Mouse (Mus musculus): Measurements from ENCODE around the gene Ror1.

Ror1 gene

DNA sequence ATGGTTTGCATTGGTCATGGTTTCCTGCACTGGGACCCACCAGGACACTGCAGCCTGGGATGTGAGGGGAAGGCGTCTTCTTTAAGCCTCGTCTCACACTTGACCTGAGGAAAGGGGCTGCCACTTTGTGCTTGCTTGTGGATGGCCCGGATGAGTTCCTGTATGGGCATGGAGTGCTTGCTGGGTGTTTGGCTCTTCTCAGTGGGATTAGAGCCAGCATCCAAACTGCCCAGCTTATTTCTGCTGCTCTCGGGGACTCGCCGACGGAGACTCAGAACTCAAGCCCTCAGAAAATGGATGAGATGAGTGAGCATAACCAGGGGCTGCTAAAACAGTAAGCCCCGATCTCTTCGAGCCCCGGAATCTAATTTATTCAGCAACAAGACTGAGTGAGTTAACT lies 157.1 kb downstream of the Ror1 start:
- DNase-seq (ENCODE audit: low read depth) = no peak

DNA sequence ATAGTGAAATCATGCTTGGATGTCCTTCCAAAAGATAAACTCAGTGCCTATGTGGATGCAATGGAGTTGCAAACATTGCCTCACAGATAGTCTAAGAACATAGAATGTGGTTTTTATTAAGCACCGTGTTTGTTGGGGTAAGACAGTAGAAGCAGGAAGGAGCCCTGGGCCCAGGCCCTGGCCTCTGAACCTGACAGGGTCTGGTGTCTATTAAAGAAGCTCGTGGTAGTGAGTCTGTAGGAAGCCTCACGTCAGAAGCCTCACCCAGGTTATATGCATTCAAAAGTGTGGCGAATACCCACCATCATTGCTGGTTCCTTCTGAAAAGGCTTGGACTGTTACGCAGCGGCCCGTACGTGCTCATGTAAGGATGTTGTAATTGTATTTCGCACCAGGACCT lies 157.8 kb downstream of the Ror1 start:
- no peak for DNase-seq (ENCODE audit: low read depth)

DNA sequence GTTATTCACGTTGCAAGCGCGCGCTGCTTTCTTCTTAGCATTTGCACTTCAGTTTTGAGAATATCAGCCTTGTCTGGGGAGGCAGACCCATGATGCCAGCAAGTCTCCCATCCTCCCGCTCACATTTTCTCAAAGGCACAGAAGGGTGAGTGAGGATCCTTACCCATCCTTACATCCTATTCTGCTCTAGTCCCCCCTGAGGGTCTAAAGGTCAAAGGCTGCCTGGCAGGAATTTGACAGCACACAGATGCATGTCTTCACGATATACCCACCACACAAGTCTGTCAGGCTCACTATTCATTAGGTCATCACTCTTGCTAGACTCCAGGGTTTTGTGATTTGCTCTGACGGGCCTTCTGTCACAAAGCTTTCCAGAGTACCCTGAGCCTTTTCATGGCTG lies 158.2 kb downstream of the Ror1 start:
- no peak for DNase-seq (ENCODE audit: low read depth)

DNA sequence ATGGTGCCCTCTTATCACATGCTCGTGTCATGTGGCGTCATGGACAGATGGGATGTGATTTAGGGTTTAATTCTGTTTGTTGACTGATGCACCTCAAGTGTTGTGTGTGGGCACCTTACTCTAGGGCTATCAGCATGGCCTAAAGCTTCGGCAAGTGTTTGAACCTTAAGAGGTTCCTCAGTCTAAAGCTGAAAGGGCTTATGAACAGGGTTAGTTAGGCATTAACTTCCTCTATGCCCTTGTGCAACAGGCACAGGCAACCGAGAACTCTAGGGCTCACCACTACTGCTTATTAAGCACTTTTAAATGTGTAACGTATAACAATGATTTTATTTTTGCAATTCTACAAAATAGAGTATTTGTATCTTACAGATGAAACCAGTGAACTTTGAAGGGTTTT lies 162.9 kb downstream of the Ror1 start:
- DNase-seq (ENCODE audit: low read depth) = no peak

DNA sequence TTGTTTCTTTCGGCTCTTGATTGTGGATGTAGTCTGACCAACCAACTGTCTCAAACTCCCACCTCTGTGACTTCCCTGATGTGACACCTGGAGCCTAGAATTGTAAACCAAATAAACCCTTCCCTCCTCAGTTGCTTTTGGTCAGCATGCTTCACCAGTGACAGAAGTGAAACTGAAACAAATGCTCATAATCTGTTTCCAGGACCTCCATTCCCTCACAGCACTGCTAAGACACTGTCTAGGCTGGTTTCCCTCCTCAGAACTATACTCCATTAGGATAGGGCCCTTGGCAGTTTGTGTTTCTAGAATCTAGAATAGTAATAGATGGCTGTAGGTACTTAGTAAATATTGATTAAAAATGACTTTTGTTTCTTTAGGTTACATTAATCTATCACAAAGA lies 168.3 kb downstream of the Ror1 start:
- DNase-seq (ENCODE audit: low read depth) = no peak

DNA sequence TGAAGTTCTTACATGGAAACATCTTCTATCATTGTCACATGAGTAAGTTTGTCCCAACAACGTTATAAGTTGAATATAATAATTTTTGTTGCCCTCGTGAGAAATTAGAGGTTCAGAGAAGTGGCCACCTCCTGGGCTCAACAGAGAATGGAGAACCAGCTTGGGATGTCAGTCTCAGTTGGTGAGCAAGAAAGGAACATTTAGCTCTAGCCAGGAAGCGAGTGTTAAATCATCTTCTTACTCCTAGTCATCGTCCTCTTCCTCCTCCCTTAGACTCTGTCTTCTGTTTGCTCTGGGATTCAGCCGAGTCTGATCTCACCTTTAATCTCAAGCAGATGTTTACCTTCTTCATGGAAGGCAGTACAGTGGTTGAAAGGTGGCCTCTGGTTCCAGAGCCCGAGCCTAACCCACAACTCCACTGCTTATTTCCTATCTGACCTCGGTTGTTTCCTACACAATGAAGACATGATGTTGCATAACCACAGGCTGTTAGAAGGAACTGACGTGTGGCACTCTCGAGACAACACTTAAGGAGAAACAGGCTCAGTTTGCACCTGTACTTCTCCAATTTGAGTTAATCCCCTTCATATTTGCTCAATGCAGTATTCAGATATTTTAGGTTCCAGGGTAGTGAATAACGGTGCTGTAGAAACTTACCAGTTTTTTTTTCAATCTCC lies 175.6 kb downstream of the Ror1 start:
- DNase-seq (ENCODE audit: low read depth) = no peak

DNA sequence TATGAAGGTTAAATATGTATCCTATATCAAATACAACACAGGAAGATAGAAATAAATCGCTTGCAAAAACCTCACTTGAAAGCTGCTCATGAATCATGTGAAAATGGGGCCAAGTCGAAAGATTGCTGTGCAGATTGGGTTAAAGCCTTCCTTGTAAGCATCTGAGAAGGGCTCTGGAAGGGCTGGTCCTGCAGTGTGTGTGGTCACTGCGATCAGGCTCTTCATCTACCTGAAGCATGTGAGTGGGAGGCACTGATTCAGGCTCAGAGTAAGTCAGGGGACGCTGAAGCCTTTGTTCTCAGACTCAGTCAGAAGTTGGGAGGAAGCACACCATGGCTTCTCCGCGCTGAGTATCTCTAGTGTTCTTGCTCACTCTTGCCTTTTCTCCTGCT lies 176.1 kb downstream of the Ror1 start:
- no peak for DNase-seq (ENCODE audit: low read depth)

DNA sequence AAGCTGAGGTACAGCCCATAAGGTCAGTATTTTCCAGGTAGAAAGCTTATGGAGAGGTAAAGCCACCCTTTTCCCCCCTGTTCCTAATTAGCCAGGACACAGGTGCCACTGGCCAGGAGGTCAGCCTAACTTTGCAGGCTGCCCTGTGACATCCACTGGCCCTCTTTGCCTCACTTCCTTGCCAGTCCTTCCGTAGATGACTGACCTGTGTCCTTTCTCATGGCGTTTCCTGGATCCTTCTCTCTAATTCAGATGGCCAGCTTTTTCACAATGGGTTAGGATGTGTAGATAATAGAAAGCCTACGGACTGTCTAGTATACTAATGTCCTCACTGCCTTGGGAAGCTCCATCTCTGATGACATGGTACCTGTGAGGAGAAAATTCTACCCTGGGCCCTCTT lies 177.8 kb downstream of the Ror1 start:
- no peak for DNase-seq (ENCODE audit: low read depth)

DNA sequence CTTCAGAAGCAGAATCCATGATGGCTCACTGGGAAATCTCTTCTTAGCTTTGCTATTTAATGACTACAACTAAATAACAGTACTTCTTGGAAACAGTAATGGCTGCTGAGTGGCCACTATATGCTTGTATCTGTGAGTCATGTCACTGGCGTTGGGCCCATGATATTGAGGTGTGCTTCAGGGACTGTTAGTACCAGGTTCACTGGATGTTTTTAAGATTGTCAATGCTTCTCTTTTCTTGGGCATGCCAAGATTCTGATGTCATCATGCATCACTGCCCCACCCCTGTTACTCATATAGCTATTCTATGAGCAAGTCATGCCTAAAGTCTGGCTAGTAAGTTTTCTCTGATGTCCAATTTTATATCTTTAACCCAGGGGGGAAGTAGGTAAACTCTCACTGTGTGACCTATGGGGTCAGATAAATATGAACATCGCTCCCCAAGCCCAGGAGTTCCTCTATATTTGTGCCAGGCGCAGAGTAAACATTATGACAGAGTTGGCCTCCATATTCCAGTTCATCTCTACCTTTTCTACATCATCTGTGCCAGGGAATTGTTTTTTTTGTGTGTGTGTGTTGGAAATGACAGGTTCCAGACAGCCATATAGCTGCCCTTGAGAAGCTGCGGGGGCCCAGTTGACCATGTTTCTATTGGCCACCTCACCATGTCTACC lies 178.4 kb downstream of the Ror1 start:
- no peak for DNase-seq (ENCODE audit: low read depth)

DNA sequence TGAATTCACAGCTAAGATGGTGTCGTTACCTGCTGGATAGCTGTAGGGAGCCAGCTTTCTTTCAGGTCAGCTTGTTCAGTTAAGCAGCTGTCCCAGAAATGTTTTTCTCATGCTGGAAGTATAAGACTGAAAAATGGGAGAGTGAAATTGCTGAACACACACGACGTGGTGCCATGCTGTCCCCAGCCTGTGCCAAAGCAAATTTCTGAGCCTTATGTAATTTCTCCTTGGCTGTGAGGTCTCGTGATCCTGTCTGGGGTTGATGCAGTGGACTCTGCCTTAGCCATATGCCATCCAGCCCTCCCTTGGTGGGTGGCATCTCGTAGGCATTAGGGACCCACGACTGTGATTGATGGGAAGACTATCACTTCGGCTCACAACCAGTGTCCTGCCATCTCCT lies 180.9 kb downstream of the Ror1 start:
- DNase-seq (ENCODE audit: low read depth) = no peak

DNA sequence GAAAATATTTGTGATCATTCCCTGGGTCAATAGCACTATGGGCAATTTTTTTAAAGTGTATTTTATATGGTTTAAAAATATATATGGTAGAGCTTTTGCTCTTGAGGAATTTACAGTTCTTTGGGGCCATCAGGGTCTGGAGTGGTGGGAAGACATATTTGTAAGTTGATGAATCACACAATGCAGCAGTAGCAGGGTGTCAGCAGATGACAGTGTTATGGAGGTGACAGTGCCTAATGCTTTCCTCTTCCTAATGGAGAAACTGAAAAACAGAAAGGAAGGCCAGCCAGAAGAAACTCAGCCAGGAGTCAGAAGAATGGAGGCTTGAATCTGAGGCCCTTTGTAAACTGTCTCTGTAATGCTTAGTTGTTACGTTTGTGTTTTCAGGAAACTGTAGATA lies 181.4 kb downstream of the Ror1 start:
- no peak for DNase-seq (ENCODE audit: low read depth)

DNA sequence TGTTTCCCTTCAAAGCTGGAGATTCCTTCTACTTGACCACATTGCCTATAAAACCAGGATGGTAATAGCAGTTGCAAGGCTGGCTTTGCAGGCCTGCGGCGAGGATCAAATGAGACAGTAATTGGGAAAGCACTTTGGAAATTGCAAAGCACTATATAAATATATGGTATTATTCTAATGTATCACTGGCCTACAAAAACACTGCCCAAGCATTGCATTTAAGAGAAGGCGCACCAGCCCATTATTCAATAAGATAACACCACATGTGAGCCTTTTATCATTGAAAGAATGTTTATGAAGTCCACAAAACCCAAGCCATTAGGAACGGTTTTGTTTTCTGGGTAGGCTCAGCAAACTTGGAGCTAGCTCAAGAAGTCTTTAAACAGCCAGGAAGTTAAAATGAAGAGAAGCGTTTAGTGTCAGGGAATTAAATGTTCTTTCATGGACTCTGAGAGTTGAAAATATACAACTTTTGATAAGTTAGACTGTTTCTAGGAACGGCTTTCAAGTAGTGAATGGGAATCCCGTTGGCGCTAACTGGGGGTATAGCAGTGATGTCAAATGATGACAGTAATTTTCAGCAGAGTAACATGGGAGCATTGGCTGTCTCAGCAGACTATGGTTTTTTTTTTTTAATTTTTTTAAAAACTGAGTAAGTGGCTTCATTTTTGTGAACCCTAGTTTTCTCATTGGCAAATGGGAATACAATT lies 187.7 kb downstream of the Ror1 start:
- DNase-seq (ENCODE audit: low read depth) = no peak

DNA sequence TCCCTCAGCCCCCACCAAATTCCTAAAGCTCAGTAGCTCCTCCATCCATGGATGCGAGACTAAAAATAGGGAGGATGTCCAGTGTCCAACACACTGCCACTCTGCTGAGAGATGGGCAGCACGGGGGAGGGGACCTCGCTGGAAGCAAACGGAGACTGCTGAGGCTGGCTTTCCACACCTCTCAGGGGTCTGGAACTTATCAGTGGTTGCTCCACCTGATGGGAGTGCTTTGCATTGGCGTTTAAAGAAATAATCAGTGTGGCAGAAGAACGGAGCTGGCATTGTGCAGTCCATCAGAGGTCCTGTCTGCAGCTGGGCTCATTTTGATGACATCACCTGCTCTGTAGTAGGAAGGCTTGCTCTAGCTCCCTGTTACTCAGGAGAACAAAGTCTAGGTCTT lies 188.9 kb downstream of the Ror1 start:
- no peak for DNase-seq (ENCODE audit: low read depth)

DNA sequence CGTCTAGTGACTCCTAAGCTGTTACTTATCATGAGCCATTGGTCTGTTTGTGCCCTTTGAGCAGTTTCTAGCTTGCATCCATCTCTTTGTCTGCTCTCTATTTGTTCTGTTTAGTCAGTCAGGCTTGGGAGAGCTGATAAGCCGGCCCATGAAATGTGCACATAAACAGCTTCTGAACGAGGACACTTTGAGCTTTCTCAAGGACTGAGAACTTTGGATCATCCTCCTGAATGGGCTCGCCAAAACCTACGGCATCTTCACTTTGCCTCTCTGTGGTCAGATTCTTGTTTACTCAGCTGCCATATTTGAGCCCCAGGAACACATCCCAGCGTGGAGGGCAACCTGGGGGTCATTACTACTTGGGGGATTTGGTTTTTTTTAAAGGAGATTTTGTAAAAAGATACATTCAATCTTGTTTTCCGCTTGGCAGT lies 190.5 kb downstream of the Ror1 start:
- DNase-seq (ENCODE audit: low read depth) = no peak

DNA sequence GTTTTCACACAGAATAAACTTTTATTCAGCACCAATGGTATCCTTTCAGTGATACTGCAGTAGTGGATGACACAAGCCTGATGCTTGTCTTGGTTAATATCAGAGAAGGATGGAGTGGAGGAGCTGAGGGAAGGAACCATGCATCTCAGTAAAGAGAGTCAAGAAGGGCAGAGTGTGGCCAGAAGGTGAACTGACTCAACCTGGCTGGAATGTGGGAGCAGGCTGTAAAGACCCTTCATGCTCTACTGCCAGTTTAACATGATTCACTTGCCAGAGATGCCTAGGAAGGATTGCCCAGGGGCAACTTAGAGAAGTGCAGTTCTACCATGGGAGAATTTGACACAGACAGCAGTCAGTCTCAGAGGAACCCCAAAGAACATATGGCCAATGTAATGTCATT lies 191.2 kb downstream of the Ror1 start:
- DNase-seq (ENCODE audit: low read depth) = no peak

DNA sequence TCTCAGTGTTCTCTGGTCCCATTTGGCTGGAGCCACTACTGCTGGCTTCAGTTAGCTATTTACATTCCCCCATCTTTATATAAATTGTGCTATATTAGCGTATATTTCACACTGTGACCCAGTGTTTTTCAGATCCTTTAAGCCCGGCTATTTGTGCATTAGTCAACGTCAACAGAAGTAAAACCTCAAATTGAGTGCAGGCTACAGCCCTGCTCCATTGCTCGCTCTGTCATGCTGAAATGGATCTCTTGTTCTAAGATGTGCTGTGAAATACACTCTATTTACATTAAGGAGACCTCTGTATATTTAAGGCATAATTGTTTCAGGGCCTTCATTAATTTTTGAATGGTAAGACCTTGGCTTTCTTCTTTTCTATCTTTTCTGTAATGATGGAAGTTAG lies 192.2 kb downstream of the Ror1 start:
- no peak for DNase-seq (ENCODE audit: low read depth)

DNA sequence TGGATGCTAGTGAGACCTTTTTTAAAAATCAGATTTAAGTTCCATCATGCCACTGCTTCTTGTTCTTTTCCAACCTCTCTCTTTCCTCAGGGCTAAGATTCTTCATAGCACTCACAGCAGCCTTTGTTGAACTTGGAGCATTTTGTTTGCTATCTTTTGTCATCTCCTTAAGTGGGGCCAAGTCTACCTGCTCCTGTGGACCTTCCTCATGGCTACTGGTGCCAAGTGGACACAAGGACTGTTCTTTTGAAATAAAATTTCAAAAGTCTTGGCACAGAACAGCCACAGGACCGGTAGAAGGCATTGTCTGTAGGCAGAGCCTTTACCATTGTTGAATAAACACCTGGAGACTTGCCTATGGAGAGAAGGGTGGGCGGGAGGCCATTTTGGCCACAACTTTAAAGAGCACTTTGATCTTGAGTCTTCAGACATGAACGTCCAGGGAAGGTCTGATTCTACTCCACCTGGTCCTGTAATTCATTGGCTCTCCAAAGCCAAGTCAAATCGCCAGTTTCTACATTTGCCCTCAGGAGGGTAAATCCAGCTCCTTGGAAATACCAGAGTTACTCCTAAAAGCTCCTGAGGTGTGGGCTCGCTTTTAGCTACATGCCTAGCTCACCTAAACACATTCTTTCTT lies 195.5 kb downstream of the Ror1 start:
- no peak for DNase-seq (ENCODE audit: low read depth)

DNA sequence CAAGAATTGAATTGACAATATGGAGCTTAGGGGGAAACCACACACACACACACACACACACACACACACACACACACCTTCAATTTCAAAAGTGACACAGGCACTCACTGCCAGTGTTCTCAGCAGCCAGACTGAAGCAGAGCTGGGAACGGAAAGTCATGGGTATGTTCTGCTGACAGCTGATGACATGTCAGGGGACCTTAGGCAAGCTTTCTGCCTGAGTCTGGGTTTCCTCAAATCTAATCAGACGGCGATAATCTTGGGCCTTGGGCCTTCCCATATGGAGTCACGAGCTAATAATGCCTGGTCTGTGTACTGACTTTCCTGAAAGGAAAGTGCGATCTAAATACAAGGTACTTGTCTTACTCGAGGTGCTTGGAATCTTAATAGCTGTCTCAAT lies 202.1 kb downstream of the Ror1 start:
- no peak for DNase-seq (ENCODE audit: low read depth)

DNA sequence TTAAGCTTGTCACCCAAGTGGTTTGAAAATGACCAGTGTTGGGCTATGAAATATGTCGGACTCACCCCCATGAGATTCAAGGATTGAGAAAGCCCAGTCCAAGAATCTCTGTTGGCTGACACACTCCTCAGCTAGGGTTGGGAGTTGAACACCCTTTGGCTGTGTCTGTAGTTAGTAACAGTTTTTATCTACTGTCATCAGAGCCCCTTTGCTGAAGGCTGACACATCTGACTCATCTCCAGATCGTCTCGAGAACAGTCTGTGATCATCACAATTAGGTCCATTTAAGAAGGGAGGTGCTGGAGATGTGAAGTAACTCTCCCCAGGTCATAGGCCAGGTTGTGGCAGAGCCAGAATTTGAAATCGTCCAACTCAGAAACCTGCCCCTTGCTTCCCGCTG lies 203.0 kb downstream of the Ror1 start:
- DNase-seq (ENCODE audit: low read depth) = no peak

DNA sequence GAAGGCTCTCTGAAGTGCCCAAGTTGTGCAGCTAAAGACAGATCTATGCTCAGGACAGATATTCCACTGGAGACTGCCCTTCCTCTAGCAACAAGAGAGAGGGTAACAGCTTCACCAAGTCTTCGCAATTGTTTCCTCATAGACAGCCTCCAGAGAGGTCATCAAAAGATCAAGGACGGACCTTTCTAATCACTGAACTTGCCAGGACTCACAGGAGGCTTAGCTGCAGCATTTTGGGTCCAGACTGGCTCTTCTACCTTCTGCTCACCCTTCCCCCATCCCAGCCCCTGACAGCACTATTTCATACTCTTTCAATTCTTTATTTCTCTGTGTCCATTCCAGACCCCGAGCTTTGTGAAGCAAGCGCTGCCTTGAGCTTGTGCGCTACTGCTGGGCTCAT lies 204.6 kb downstream of the Ror1 start:
- no peak for DNase-seq (ENCODE audit: low read depth)

DNA sequence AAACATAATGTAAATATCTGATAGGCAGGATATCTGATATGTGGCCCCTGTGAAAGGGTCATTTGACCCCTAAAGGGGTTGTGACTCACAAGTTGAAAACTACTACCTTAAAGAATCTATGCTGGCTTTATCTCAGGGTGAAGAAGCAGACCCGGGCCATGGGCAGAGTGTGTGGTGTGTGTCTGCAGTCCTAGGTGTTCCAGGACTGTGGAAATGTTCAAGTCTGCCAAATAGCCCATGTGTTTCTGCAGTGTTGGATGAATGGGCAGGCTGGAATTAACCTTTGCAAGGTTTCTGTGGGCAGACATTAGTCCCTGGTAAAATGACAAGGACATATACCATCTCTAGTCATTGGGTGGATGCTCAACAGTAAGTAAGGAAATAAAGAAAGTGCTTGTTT lies 205.8 kb downstream of the Ror1 start:
- DNase-seq (ENCODE audit: low read depth) = no peak

DNA sequence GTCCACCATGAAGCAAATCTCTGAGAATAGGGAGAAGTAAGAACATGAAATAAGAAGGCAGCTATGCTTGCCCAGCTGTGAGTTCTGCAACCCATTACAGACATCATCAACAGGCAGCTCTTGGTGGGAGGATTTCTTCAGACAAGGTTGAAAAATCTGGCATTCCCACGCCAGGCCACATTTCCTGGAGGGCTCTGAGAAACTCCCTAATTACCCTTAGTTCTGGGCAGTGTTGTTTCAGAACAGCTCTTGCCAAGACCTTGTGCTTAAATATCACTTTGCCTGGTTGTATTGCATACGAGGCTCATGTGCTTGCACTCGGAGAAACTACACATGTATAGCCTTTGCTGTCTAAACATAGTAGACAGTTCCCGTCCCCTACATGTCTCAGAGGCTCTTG lies 211.8 kb downstream of the Ror1 start:
- no peak for DNase-seq (ENCODE audit: low read depth)
